Mouse (Mus musculus): ENCODE results near the gene Neu2.

Neu2 gene

DNA sequence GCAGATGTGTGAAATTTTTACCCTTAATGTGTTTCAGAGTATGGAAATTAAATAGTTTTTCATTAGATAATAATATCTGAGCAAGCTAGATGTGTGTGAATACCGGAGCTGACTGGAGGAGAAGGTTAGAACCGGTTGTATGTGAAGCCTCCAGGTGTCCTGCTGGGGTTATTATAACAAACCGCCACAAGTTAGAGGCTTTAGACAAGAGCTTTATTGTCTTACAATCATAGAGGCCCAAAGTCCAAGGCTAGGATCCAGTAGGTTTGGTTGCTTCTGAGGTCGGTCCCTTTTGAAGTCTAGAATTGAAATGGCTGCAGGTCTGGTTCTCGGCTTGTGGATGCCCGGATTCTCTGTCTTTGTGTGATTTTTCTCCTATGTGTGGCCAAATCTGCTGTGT lies 69.3 kb downstream of the Neu2 start:
- TF ChIP-seq GATA4 (IDR thresholded peaks at IDR 0.05; ENCODE audit: insufficient replicate concordance, low read length) = no peak

- TF ChIP-seq GATA4 (IDR thresholded peaks at IDR 0.05; ENCODE audit: insufficient replicate concordance, low read length) = no peak
These were observed 71.1 kb downstream of the Neu2 start for GRCm38 (mm10) chr1:87580824-87581223.

GRCm38 (mm10) chr1:87589162-87589561 lies 79.5 kb downstream of the Neu2 start:
- TF ChIP-seq GATA4 (IDR thresholded peaks at IDR 0.05; ENCODE audit: insufficient replicate concordance, low read length) = no peak

DNA sequence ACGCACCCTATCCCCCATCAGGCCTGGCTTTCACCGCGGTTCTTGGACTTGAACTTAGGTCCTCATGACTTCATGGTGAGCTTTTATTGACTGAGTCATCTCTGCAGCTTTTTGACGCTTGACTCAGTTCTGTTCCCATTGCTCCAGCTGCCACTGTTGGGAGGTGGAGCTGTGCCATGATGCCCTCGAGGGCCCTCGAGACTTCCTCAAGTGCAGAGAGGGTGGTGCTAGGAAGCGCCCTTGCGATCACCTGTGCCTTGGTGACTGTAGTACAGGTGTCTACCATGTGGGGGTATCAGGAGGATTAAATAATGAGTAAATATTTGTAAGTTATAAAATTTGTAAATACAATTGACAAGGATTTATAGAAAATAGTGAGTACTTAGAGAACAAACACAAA lies 80.3 kb downstream of the Neu2 start:
- no peak for TF ChIP-seq GATA4 (IDR thresholded peaks at IDR 0.05; ENCODE audit: insufficient replicate concordance, low read length)

DNA sequence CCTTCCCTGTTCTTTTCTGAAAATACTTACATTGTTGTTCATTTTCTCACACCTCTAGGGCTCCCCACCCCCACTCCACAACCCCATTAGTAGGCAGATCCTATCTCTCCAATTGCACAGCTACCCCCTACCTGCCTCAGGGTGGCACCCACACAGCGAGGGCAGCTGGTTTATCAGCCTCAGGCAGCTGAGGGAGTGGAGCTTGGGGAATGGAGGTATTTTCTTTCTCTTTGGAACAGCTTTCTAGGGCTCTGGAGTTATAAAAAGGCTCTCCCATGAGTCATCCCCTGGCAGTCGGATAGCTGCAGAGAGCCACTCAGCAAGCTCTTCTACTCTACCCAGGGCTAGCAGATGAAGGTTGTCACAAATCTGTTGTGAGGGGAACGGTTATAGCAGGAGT lies 84.6 kb downstream of the Neu2 start:
- TF ChIP-seq GATA4 (IDR thresholded peaks at IDR 0.05; ENCODE audit: insufficient replicate concordance, low read length) = no peak

GRCm38 (mm10) chr1:87594671-87595070 lies 85.0 kb downstream of the Neu2 start:
- TF ChIP-seq GATA4 (IDR thresholded peaks at IDR 0.05; ENCODE audit: insufficient replicate concordance, low read length) = no peak

DNA sequence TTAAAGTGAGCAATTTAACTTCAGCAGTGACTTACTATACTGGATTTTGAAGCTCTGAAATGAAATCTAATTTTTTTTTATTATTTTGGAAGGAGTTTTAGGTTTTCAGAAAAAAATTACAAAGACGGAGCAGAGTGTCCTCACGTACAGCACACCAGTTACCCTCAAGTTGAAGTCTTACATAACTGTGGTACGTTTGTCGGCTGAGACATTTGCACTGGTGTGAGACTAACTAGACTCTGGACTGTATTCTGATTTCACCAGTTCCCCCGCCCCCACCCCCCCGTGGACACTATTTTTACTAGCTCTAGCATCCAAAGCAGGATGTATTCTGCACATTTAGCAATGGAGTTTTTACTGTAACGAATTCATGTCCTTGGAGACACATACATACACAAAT lies 90.8 kb downstream of the Neu2 start:
- no peak for TF ChIP-seq GATA4 (IDR thresholded peaks at IDR 0.05; ENCODE audit: insufficient replicate concordance, low read length)

- TF ChIP-seq GATA4 (IDR thresholded peaks at IDR 0.05; ENCODE audit: insufficient replicate concordance, low read length) = no peak
These were observed 92.1 kb downstream of the Neu2 start for GRCm38 (mm10) chr1:87601801-87602200.

DNA sequence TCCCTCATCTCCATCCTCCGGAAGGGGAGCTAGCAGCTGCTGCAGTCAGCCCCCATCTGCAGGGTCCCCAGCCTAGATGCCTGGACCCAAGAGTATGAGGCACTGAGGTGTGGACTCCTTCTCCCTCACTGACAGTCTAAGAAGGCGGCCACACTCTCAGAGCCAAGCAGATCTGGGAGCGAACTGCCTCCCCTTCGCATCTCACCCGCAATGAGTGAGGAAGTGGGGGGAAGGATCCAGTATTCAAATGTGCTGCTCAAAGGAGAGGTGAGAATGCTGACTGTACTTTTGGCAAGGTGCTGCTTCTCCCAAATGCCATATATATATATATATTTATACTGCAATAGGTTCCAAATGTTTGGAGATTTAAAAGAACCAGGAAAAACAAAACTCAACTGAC lies 93.7 kb downstream of the Neu2 start:
- TF ChIP-seq GATA4 (IDR thresholded peaks at IDR 0.05; ENCODE audit: insufficient replicate concordance, low read length) = no peak

DNA sequence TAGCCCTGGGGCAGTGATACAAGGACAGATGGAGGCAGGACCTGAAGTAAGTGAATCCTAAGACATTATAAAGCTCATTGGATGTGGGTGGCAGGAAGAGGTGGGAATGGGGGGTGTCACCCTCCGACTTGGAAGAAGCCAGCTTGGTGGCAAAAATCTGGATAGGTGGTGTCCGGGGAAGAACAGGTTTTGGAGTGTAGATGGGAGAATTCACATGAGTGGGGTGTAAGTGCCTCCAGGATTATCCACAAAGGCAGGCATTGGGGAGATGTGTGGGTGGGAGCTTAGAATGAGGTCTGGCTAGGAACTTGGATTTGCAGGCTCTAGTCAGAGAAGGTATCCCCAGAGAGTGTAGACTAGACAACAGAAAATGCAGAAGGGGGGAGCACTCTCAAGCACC lies 95.6 kb downstream of the Neu2 start:
- TF ChIP-seq GATA4 (IDR thresholded peaks at IDR 0.05; ENCODE audit: insufficient replicate concordance, low read length) = no peak

GRCm38 (mm10) chr1:87607385-87608091 lies 97.8 kb downstream of the Neu2 start:
- TF ChIP-seq GATA4 (IDR thresholded peaks at IDR 0.05; ENCODE audit: insufficient replicate concordance, low read length) = no peak

DNA sequence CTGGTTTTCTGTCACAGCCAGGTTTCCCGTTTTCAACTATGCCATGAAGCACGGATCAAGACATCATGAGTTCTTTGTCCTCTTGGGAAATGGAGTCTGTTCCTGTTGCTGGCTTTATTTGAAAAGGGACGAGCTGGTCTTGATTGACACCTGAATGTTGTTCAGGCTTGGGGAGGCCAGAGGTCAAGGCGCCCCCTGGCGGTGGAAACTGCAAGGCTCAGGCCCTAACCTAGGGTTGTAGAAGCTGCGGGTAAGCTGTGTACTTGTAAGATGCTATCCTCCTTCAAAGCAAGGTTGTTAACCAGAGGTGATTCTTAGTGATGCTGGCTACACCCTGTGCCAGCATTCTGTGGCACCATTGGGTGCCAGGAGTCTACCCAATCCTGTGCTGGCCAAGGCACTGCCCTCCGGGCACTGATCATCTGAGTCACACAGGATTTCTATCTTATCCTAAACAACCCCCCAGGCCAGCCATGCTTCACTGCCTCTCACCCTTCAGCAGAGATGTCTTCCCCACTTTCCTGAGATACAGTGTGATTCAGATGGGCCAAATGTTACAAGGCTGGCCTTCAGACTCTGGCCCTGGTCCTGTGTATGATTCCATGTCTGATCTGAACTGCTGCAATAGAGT lies 98.8 kb downstream of the Neu2 start:
- TF ChIP-seq GATA4 (IDR thresholded peaks at IDR 0.05; ENCODE audit: insufficient replicate concordance, low read length) = no peak

DNA sequence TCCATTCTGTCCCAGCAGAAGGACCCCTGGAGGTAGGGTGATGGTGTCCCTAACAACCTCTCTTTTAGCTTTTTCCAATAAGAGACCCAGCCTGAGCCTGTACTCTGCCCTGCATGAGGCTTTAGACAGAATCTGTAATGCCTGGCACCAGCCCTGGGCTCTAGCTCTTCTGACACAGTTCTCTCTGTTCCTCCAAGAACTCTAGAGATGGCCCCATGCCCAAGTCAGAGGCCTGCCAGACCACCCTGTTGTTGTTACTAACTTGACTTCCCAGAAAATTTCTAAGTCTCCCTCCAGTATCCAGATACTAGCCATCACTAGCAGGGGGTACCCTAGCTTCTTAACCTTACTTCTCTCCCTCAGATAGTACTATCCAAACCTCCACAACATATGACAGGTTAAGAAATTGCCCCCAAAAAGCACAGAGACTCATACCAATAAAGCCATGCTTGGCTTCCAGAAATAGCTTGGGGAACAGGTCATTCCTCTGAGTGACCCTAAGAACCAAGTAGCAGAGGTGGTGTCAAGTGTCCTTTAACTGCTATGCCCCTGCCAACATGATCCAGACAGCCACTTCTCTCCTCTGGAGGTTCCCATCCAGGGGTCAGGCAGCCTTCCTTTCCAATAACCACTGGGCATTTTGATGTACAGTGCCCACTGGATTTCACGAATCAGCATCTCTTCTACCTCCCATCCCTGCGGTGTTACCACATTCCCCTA lies 105.0 kb downstream of the Neu2 start:
- TF ChIP-seq GATA4 (IDR thresholded peaks at IDR 0.05; ENCODE audit: insufficient replicate concordance, low read length) = no peak

GRCm38 (mm10) chr1:87620211-87620668 lies 110.6 kb downstream of the Neu2 start, which contains the start of gene Inpp5d:
Inpp5d (plus strand) TSS chr1:87620312.
- TF ChIP-seq GATA4 (IDR thresholded peaks at IDR 0.05; ENCODE audit: insufficient replicate concordance, low read length) = no peak

- TF ChIP-seq GATA4 (IDR thresholded peaks at IDR 0.05; ENCODE audit: insufficient replicate concordance, low read length) = no peak
These were observed 111.0 kb downstream of the Neu2 start for GRCm38 (mm10) chr1:87620693-87621092.

Data from liver, adult (tissue).